Mouse (Mus musculus): ENCODE results near the gene Tigit. TPM values are rescaled to one million over a fixed set of nuclear protein-coding genes. Genes with fewer than 3 reads are reported as not detected.

Gene Tigit
- polyA plus RNA-seq, 2 experiments, result not detected

DNA sequence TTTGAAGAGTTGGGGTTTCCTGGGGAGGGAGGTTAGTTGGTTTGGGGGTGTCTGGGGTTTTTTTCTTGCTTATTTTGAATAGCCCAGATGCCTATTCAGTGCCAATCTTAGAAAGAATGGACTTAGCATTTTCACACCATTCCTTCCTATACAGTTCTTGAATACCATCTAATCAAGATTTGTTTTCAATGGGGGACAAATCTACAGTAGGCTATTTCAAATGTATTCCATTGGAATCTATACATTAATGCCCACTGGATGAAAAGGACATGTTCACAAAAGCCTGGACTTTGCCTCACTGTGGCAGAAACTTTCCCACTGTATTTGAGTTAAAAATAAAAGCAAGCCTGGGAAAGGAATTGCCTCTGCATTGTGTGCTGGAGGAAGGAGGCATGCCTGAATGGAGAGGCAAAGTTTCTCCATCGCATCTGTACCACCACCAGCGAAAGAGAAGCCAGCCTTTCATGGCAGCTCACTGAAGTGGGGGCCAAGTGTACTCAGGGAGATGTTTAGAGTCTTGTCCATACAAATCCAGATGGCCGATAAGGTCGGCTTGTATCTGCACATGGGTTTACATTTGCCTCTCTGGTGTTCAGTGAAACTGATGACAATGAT, 59.4 kb downstream of the Tigit start:
- 50% methylated on average over 4 of the region's 4 CpGs for WGBS (ENCODE audit: insufficient replicate concordance)
- DNase-seq (ENCODE audit: low read depth in 3 of 3, low spot score in 3 of 3) (no peak), ATAC-seq (ENCODE audit: insufficient read depth) (no peak)
- Histone ChIP-seq H3K9me3 (ENCODE audit: control insufficient read depth, low read length) (no peaks in the 10 kb centered on the region), H3K27ac (no peak overlapping the region), H3K4me2 (ENCODE audit: low read depth) (no peak overlapping the region), H3K9ac (replicated peaks) (no peak overlapping the region), H3K36me3 (replicated peaks; ENCODE audit: control insufficient read depth, insufficient read depth, low read depth) (no peaks in the 10 kb centered on the region), H3K4me3 (ENCODE audit: insufficient read depth in 1 of 2, low read depth in 2 of 2, low read length in 2 of 2) (no peak overlapping the region), H3K27me3 (ENCODE audit: control insufficient read depth, insufficient read depth, low read length) (no peaks in the 10 kb centered on the region), H3K4me1 (replicated peaks; ENCODE audit: control insufficient read depth in 2 of 2, insufficient read depth in 2 of 2, low read length in 1 of 2) (no peaks in the 10 kb centered on the region)
- TF ChIP-seq CTCF (IDR thresholded peaks at IDR 0.05; ENCODE audit: low read depth), result no peak
- TF ChIP-seq EP300 (IDR thresholded peaks at IDR 0.05; ENCODE audit: low read depth), result no peak

DNA sequence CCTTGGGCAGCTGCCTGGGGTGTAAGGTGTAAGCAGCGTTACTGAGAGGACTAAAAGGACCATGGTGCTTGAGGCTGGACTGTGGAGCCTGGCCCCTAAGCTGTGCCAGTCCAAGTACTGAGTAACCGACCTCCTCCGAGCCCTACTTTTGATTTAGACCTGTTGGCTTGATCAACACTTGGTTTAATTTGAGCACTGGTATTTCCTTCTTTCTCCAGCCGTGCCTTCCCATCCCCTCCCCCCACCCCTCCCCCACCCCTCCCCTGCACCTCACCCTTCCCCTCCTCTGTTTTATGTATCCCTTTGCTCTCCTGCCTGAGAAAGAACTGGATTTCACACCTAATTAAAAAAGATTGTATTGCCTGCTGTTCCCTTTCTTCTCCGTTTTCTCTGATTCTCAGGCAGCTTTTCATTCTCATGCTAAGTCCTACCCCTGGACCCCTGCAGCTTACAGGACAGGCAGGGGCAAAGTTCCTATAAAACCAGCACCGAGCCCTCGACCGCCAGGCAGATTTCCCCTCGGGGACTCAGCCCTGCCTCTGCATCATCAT, 60.3 kb downstream of the Tigit start:
- ATAC-seq (ENCODE audit: insufficient read depth) (no peak), DNase-seq (ENCODE audit: low read depth in 3 of 3, low spot score in 3 of 3) (no peak)
- H3K27me3 ChIP-seq (ENCODE audit: control insufficient read depth, insufficient read depth, low read length), result no peaks in the 10 kb centered on the region
- no peak for TF ChIP-seq EP300 (IDR thresholded peaks at IDR 0.05; ENCODE audit: low read depth)
- no peak for TF ChIP-seq CTCF (IDR thresholded peaks at IDR 0.05; ENCODE audit: low read depth)
- H3K9me3 ChIP-seq (ENCODE audit: control insufficient read depth, low read length), result no peaks in the 10 kb centered on the region
- no peaks in the 10 kb centered on the region for H3K4me1 ChIP-seq (replicated peaks; ENCODE audit: control insufficient read depth in 2 of 2, insufficient read depth in 2 of 2, low read length in 1 of 2)
- no peak overlapping the region for H3K4me3 ChIP-seq (ENCODE audit: insufficient read depth in 1 of 2, low read depth in 2 of 2, low read length in 2 of 2)
- no peaks in the 10 kb centered on the region for H3K36me3 ChIP-seq (replicated peaks; ENCODE audit: control insufficient read depth, insufficient read depth, low read depth)
- H3K4me2 ChIP-seq (ENCODE audit: low read depth), result no peak overlapping the region
- 32% methylated on average over 9 of the region's 9 CpGs for WGBS (ENCODE audit: insufficient replicate concordance)
- H3K27ac ChIP-seq, result no peak overlapping the region
- no peak overlapping the region for H3K9ac ChIP-seq (replicated peaks)

DNA sequence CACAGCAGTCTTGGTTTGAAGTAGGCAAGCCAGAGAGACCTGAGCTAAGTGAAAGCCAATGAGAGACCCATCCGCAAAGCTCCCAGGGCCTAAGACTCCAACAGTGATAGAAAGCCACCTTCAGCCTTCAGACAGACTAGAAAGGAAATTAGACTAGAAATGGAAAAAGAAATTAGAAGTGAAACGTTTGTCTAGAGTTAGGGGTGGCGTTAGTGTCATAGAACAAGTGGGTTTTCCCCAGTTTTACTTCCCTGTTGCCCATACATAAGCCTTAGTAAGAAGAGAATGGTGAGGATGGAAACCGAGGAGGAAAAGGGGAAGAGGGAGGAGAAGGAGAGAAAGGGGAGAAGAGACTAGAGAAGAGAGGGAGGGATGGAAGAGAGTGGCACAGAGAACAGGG, 61.4 kb downstream of the Tigit start:
- H3K27ac ChIP-seq, result no peak overlapping the region
- TF ChIP-seq EP300 (IDR thresholded peaks at IDR 0.05; ENCODE audit: low read depth) (no peak), CTCF (IDR thresholded peaks at IDR 0.05; ENCODE audit: low read depth) (no peak)
- H3K4me1 ChIP-seq (replicated peaks; ENCODE audit: control insufficient read depth in 2 of 2, insufficient read depth in 2 of 2, low read length in 1 of 2), result no peaks in the 10 kb centered on the region
- H3K9me3 ChIP-seq (ENCODE audit: control insufficient read depth, low read length), result no peaks in the 10 kb centered on the region
- H3K36me3 ChIP-seq (replicated peaks; ENCODE audit: control insufficient read depth, insufficient read depth, low read depth), result no peaks in the 10 kb centered on the region
- H3K9ac ChIP-seq (replicated peaks), result no peak overlapping the region
- H3K4me3 ChIP-seq (ENCODE audit: insufficient read depth in 1 of 2, low read depth in 2 of 2, low read length in 2 of 2), result no peak overlapping the region
- ATAC-seq (ENCODE audit: insufficient read depth) (no peak), DNase-seq (ENCODE audit: low read depth in 3 of 3, low spot score in 3 of 3) (no peak)
- no peaks in the 10 kb centered on the region for H3K27me3 ChIP-seq (ENCODE audit: control insufficient read depth, insufficient read depth, low read length)
- 46% methylated on average over 4 of the region's 4 CpGs for WGBS (ENCODE audit: insufficient replicate concordance)
- H3K4me2 ChIP-seq (ENCODE audit: low read depth), result no peak overlapping the region

DNA sequence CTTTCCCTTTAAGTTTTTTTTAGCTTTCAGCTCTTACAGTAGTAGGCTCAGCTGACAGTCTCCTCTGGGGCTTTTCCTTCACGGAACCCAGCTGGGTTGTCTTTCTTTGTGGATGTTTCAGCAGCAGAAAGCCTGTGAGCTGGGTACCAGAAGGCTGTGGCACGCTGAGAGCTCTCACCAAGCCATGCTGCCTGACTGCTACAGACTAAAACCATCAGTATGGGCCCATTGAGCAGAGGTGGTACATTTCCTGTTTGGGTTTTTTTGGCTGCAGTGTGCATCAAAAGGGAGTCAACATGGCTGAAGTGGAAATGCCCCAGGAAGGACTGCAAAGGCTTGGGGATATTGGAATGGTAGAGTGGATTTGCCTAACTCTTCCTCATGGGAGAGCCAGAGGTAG, 64.2 kb downstream of the Tigit start:
- TF ChIP-seq EP300 (IDR thresholded peaks at IDR 0.05; ENCODE audit: low read depth), result no peak
- TF ChIP-seq CTCF (IDR thresholded peaks at IDR 0.05; ENCODE audit: low read depth), result no peak
- H3K4me2 ChIP-seq (ENCODE audit: low read depth), result no peak overlapping the region
- ATAC-seq (ENCODE audit: insufficient read depth), result no peak

More for the DNA sequence above, 64.2 kb downstream of the Tigit start:
- WGBS (ENCODE audit: insufficient replicate concordance), result 44% methylated on average over 2 of the region's 2 CpGs
- no peaks in the 10 kb centered on the region for H3K36me3 ChIP-seq (replicated peaks; ENCODE audit: control insufficient read depth, insufficient read depth, low read depth)
- DNase-seq (ENCODE audit: low read depth in 3 of 3, low spot score in 3 of 3), result no peak
- no peaks in the 10 kb centered on the region for H3K4me1 ChIP-seq (replicated peaks; ENCODE audit: control insufficient read depth in 2 of 2, insufficient read depth in 2 of 2, low read length in 1 of 2)
- H3K9ac ChIP-seq (replicated peaks), result no peak overlapping the region
- H3K27me3 ChIP-seq (ENCODE audit: control insufficient read depth, insufficient read depth, low read length), result no peaks in the 10 kb centered on the region
- H3K4me3 ChIP-seq (ENCODE audit: insufficient read depth in 1 of 2, low read depth in 2 of 2, low read length in 2 of 2), result no peak overlapping the region
- H3K27ac ChIP-seq, result no peak overlapping the region
- no peaks in the 10 kb centered on the region for H3K9me3 ChIP-seq (ENCODE audit: control insufficient read depth, low read length)

MicroRNA genes within 50 kb of the gene (microRNA counts, 519-probe panel; counts per million panel counts)
- 69.9 counts per million for microRNA mmu-miR-568

Small RNAs within 50 kb of the gene (microRNA-seq; reads per million reads assigned to microRNA genes)
- not detected for gene Mir568

Other genes starting within 250 kb of the Tigit start
- gene Drd3, start 89.9 kb upstream of the Tigit start, polyA plus RNA-seq (2012; rRNA removed), result 0.03 TPM in 1 of 2 replicates, not detected in the other
- not detected in 2 replicates for gene Drd3, start 89.9 kb upstream of the Tigit start, polyA plus RNA-seq (2014; fragmentation: Nextera tagmentation; extraction: Ambion mirVana)
- 0.49 and 0.92 TPM in 2 replicates for gene Ccdc191, start 225.7 kb upstream of the Tigit start, polyA plus RNA-seq (2012; rRNA removed)
- gene Ccdc191, start 225.7 kb upstream of the Tigit start, polyA plus RNA-seq (2014; fragmentation: Nextera tagmentation; extraction: Ambion mirVana), result 1.8 and 2.6 TPM in 2 replicates

Data from liver, embryonic 14.5 days (tissue).